Mouse (Mus musculus) megakaryocyte, adult 5-6 weeks (primary cell): ENCODE measurements around the gene Fbxo42. TPM values are rescaled to one million over a fixed set of nuclear protein-coding genes. Genes with fewer than 3 reads are reported as not detected.

Source experiments
- ATAC-seq: 2 replicates; pipeline ENCODE4 v1.8.0; 2016; ENCODE audit warnings: mild to moderate bottlenecking, inconsistent platforms; ENCODE audit not compliant: poor library complexity, severe bottlenecking
- total RNA-seq, 2 experiments: library from RNA; stranded (forward) in 1 of 2; stranded (reverse) in 1 of 2; fragments of 153-499, 151-499 nt in 1 of 2; fragments of 221-1000, 200-1000 nt in 1 of 2; gene quantifications; 2 replicates each; pipeline versions ENCODE4 v1.2.3 to v1.2.4; 2015 to 2017

Gene Fbxo42
- total RNA-seq (2015) (14.1 and 16.3 TPM in 2 replicates), total RNA-seq (2017) (10.0 and 12.6 TPM in 2 replicates)

- ATAC-seq, result peak; percentile 87
These were observed at the start of gene Fbxo42 for GRCm38 (mm10) chr4:141147112-141148008. TSS of gene Fbxo42 (plus strand) at chr4:141147913.

- ATAC-seq, result peak; percentile 64
These were observed 48.8 kb upstream of the Fbxo42 start for GRCm38 (mm10) chr4:141098935-141099334.

- ATAC-seq, result no peak
These were observed 47.8 kb upstream of the Fbxo42 start for GRCm38 (mm10) chr4:141099956-141100355.

GRCm38 (mm10) chr4:141101291-141101690, 46.4 kb upstream of the Fbxo42 start:
- no peak for ATAC-seq

- ATAC-seq, result no peak
These were observed 45.9 kb upstream of the Fbxo42 start for GRCm38 (mm10) chr4:141101855-141102254.

GRCm38 (mm10) chr4:141106526-141107183, 41.1 kb upstream of the Fbxo42 start:
- ATAC-seq, result no peak

GRCm38 (mm10) chr4:141108196-141108732, 39.4 kb upstream of the Fbxo42 start:
- no peak for ATAC-seq

- no peak for ATAC-seq
These were observed 33.9 kb upstream of the Fbxo42 start for GRCm38 (mm10) chr4:141113831-141114230.

GRCm38 (mm10) chr4:141114521-141114981, 33.2 kb upstream of the Fbxo42 start:
- ATAC-seq, result no peak

- no peak for ATAC-seq
These were observed 32.3 kb upstream of the Fbxo42 start for GRCm38 (mm10) chr4:141115398-141115797.

- no peak for ATAC-seq
These were observed 29.0 kb upstream of the Fbxo42 start for GRCm38 (mm10) chr4:141118691-141119090.

- ATAC-seq, result no peak
These were observed 27.0 kb upstream of the Fbxo42 start for GRCm38 (mm10) chr4:141120700-141121099.

GRCm38 (mm10) chr4:141122663-141123062, 25.1 kb upstream of the Fbxo42 start:
- ATAC-seq, result no peak

GRCm38 (mm10) chr4:141123065-141123464, 24.6 kb upstream of the Fbxo42 start:
- no peak for ATAC-seq

- ATAC-seq, result no peak
These were observed 18.5 kb upstream of the Fbxo42 start for GRCm38 (mm10) chr4:141129190-141129710.

- no peak for ATAC-seq
These were observed 16.9 kb upstream of the Fbxo42 start for GRCm38 (mm10) chr4:141130704-141131342.

- ATAC-seq, result no peak
These were observed 16.1 kb upstream of the Fbxo42 start for GRCm38 (mm10) chr4:141131531-141132061.

- ATAC-seq, result no peak
These were observed 15.5 kb upstream of the Fbxo42 start for GRCm38 (mm10) chr4:141132191-141132590.

- ATAC-seq, result no peak
These were observed 14.5 kb upstream of the Fbxo42 start for GRCm38 (mm10) chr4:141133227-141133626.

GRCm38 (mm10) chr4:141134031-141134441, 13.7 kb upstream of the Fbxo42 start:
- no peak for ATAC-seq
